Mouse (Mus musculus): Measurements from ENCODE around the gene Tshb. TPM values are rescaled to one million over a fixed set of nuclear protein-coding genes. Genes with fewer than 3 reads are reported as not detected.

Gene Tshb
- 0.06 TPM in 1 of 2 replicates, not detected in the other for polyA plus RNA-seq (2015; fragmentation: Nextera tagmentation; extraction: Ambion mirVana)

DNA sequence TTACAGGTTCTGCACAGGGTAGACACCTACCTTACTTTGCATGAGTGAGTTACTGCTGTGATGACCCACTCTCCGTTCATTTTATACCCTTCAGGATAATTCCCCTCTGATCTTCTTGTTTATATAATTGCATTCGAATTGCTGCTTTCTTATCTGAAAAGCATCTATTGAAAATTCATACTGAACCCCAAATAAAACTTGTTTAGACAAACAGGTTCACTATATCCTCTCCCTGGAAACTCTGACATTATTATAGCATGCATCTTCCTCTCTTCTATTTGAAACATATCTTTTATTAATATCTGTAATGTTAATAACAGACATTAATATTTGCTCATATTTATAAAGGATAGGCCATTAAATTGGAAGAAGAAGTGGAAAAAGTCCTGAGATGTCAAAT, at the start of gene Tshb:
Gene Tshb (minus strand): TSS at position 101 of the 400 bp plus-strand sequence.
- no peak for ATAC-seq (ENCODE audit: low FRiP score, low TSS enrichment)
- Histone ChIP-seq H3K4me2 (replicated peaks; ENCODE audit: low read depth, low read length) (no peak within 1 kb of the TSS), H3K9me3 (ENCODE audit: low read length) (no peaks in the 10 kb centered on the region), H3K27ac (ENCODE audit: low read length) (no peak within 1 kb of the TSS), H3K36me3 (ENCODE audit: insufficient read depth, low read length) (no peaks in the 10 kb centered on the region), H3K9ac (replicated peaks; ENCODE audit: low read length) (no peak within 1 kb of the TSS), H3K27me3 (ENCODE audit: insufficient read depth, low read length) (no peaks in the 10 kb centered on the region), H3K4me1 (ENCODE audit: insufficient read depth, low read length) (no peaks in the 10 kb centered on the region), H3K4me3 (ENCODE audit: low read length) (no peak within 1 kb of the TSS)
- WGBS = 69% methylated on average over 2 of the region's 2 CpGs

DNA sequence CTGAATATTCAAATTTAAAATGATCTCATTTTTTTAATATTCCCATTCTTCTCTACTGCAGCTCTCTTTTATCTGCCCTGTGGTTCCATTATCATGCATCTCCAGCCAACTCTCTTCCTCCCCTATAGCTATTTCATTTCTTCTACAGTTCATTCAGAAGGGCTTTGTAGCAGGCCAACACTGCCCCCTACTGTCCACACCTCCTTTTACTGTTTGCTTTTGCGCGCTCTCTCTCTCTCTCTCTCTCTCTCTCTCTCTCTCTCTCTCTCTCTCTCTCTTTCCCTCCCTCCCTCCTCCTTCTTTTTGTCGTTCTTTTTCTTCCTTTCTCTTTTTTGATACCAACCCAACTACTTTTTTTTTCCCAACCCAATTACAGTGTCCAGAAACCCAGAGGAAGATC, 21.4 kb upstream of the Tshb start:
- H3K4me3 ChIP-seq (ENCODE audit: low read length) = no peak overlapping the region
- no peak overlapping the region for H3K9ac ChIP-seq (replicated peaks; ENCODE audit: low read length)
- no peak for ATAC-seq (ENCODE audit: low FRiP score, low TSS enrichment)
- no peaks in the 10 kb centered on the region for H3K9me3 ChIP-seq (ENCODE audit: low read length)
- no peak overlapping the region for H3K27ac ChIP-seq (ENCODE audit: low read length)
- H3K4me2 ChIP-seq (replicated peaks; ENCODE audit: low read depth, low read length) = no peak overlapping the region
- H3K36me3 ChIP-seq (ENCODE audit: insufficient read depth, low read length) = no peaks in the 10 kb centered on the region
- WGBS = 0% methylated on average over 3 of the region's 3 CpGs
- H3K27me3 ChIP-seq (ENCODE audit: insufficient read depth, low read length) = no peaks in the 10 kb centered on the region
- no peaks in the 10 kb centered on the region for H3K4me1 ChIP-seq (ENCODE audit: insufficient read depth, low read length)

DNA sequence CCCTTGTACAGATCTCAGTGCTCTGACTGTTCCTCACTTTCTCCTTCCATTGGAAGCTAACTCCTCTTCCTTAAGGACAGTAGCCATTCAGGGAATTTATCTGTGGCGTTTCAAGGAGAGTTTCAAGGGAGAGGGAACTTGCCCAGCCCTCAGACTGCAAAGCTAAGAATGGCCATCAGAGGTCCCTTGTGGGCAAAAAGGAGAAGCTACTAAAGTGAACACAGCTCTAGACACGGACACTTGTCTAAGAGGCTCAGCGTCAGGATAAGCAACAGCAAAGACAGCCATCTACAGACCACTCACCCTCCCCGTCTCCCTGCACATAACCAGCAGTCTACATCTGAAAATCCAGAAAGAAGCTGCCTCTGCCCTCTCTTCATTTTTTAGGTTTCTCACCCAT, 4.9 kb upstream of the Tshb start:
- no peaks in the 10 kb centered on the region for H3K9me3 ChIP-seq (ENCODE audit: low read length)
- no peak overlapping the region for H3K4me3 ChIP-seq (ENCODE audit: low read length)
- WGBS = 34% methylated on average over 4 of the region's 4 CpGs
- H3K36me3 ChIP-seq (ENCODE audit: insufficient read depth, low read length) = no peaks in the 10 kb centered on the region
- H3K9ac ChIP-seq (replicated peaks; ENCODE audit: low read length) = no peak overlapping the region
- H3K4me2 ChIP-seq (replicated peaks; ENCODE audit: low read depth, low read length) = no peak overlapping the region
- no peak for ATAC-seq (ENCODE audit: low FRiP score, low TSS enrichment)
- H3K4me1 ChIP-seq (ENCODE audit: insufficient read depth, low read length) = no peaks in the 10 kb centered on the region
- H3K27me3 ChIP-seq (ENCODE audit: insufficient read depth, low read length) = no peaks in the 10 kb centered on the region
- no peak overlapping the region for H3K27ac ChIP-seq (ENCODE audit: low read length)

DNA sequence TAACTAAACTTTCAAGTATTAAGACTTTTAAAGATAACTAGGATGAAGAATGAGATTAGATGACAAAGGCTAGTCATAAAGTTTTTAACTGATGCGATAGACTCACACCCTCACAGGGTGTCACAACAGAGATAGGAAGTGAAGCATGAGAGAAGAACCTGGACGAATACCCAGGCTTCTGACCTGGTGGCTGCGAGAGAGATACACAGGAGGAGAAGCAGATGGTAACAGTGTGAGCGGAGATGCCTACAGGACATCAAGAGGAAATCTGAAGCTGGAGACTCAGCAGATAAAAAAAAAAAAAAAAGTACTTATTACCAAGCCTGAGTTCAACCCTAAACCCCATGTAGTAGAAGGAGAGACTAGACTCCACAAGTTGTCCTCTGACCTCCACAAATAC, 9.5 kb downstream of the Tshb start:
- no peak for ATAC-seq (ENCODE audit: low FRiP score, low TSS enrichment)
- WGBS = 78% methylated on average over 4 of the region's 4 CpGs
- no peak overlapping the region for H3K4me3 ChIP-seq (ENCODE audit: low read length)
- no peak overlapping the region for H3K27ac ChIP-seq (ENCODE audit: low read length)
- no peaks in the 10 kb centered on the region for H3K36me3 ChIP-seq (ENCODE audit: insufficient read depth, low read length)
- no peaks in the 10 kb centered on the region for H3K27me3 ChIP-seq (ENCODE audit: insufficient read depth, low read length)
- no peaks in the 10 kb centered on the region for H3K4me1 ChIP-seq (ENCODE audit: insufficient read depth, low read length)
- no peak overlapping the region for H3K4me2 ChIP-seq (replicated peaks; ENCODE audit: low read depth, low read length)
- H3K9ac ChIP-seq (replicated peaks; ENCODE audit: low read length) = no peak overlapping the region
- H3K9me3 ChIP-seq (ENCODE audit: low read length) = no peaks in the 10 kb centered on the region

DNA sequence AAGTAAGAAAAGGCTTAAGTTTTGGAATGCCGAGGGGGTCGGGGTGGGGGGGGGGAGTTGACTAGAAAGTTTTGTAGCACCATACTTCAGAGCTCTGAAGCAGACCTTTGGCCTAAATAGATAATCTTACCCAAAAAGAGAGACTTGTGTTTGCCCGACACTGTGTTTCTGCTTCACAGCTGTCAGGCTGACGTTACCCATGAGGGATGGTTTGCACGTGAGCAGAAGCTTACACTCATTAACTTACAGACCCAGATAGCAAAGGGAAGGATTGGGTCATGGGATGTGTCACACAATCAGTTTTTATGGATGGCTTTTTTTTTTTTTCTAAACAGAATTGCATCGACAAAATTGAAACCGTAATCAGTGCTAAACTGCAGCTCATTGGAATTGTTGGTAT, 17.7 kb downstream of the Tshb start:
- no peaks in the 10 kb centered on the region for H3K36me3 ChIP-seq (ENCODE audit: insufficient read depth, low read length)
- no peak overlapping the region for H3K9ac ChIP-seq (replicated peaks; ENCODE audit: low read length)
- no peaks in the 10 kb centered on the region for H3K4me1 ChIP-seq (ENCODE audit: insufficient read depth, low read length)
- no peak overlapping the region for H3K4me2 ChIP-seq (replicated peaks; ENCODE audit: low read depth, low read length)
- no peaks in the 10 kb centered on the region for H3K27me3 ChIP-seq (ENCODE audit: insufficient read depth, low read length)
- H3K9me3 ChIP-seq (ENCODE audit: low read length) = no peaks in the 10 kb centered on the region
- no peak overlapping the region for H3K27ac ChIP-seq (ENCODE audit: low read length)
- no peak overlapping the region for H3K4me3 ChIP-seq (ENCODE audit: low read length)
- ATAC-seq (ENCODE audit: low FRiP score, low TSS enrichment) = no peak
- WGBS = 67% methylated on average over 7 of the region's 7 CpGs

DNA sequence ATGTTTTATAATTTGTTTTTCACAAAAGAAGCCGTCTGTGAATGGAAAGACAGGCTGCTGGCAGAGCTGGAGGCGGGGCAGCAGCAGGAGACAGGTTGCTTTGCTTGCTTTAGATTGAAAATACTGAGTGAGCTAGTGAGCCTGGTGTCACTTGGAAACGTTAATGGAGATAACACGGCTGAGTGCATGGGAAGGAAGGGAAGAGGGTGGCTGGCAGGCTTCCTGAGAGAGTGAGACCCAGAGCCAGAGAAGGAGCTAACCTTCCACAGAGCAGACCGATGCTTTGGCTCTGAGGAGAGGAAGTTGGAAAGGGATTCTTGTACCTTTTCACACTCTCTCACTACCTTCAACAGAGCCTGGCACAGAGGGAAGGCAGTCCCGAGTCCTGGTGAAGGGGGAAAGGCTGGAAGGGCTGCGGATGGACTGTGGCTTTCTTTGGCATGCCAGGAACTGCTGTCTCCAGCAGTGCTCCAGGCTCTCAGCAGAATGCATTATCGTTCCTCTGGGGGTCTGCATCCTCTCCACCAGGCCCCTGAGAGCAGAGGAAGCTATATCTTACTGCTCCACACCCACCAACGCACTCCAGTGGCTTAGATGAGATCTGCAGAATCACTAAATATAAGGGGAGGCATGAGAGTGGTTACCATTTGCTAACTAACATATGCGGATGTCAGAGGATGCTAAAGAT, 18.7 kb downstream of the Tshb start:
- Histone ChIP-seq H3K4me3 (ENCODE audit: low read length) (no peak overlapping the region), H3K4me1 (ENCODE audit: insufficient read depth, low read length) (no peaks in the 10 kb centered on the region), H3K27ac (ENCODE audit: low read length) (no peak overlapping the region), H3K9ac (replicated peaks; ENCODE audit: low read length) (no peak overlapping the region), H3K9me3 (ENCODE audit: low read length) (no peaks in the 10 kb centered on the region), H3K27me3 (ENCODE audit: insufficient read depth, low read length) (no peaks in the 10 kb centered on the region), H3K4me2 (replicated peaks; ENCODE audit: low read depth, low read length) (no peak overlapping the region), H3K36me3 (ENCODE audit: insufficient read depth, low read length) (no peaks in the 10 kb centered on the region)
- no peak for ATAC-seq (ENCODE audit: low FRiP score, low TSS enrichment)
- WGBS = 47% methylated on average over 10 of the region's 10 CpGs

DNA sequence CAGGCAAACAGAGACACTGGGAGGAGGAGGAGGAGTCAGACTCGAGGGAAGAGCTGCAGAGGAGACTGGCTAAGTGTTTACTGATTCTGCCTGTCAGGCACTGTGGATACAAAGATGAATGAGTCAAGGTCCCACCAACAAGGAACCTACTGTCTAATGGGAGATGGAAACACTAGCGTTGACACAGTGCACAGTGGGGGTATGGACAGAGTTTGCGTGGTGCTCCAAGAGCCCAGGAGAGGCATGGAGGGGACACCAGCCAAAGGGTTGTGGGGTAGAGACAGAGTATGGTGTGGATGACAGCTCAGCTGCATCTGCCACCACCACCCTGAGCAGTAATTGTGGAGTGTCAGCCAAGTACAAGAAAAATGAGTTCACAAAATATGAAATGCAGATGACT, 20.1 kb downstream of the Tshb start:
- H3K9me3 ChIP-seq (ENCODE audit: low read length) = no peaks in the 10 kb centered on the region
- no peaks in the 10 kb centered on the region for H3K4me1 ChIP-seq (ENCODE audit: insufficient read depth, low read length)
- no peak overlapping the region for H3K9ac ChIP-seq (replicated peaks; ENCODE audit: low read length)
- H3K27me3 ChIP-seq (ENCODE audit: insufficient read depth, low read length) = no peaks in the 10 kb centered on the region
- 66% methylated on average over 3 of the region's 3 CpGs for WGBS
- no peaks in the 10 kb centered on the region for H3K36me3 ChIP-seq (ENCODE audit: insufficient read depth, low read length)
- ATAC-seq (ENCODE audit: low FRiP score, low TSS enrichment) = no peak
- no peak overlapping the region for H3K27ac ChIP-seq (ENCODE audit: low read length)
- no peak overlapping the region for H3K4me3 ChIP-seq (ENCODE audit: low read length)
- no peak overlapping the region for H3K4me2 ChIP-seq (replicated peaks; ENCODE audit: low read depth, low read length)

DNA sequence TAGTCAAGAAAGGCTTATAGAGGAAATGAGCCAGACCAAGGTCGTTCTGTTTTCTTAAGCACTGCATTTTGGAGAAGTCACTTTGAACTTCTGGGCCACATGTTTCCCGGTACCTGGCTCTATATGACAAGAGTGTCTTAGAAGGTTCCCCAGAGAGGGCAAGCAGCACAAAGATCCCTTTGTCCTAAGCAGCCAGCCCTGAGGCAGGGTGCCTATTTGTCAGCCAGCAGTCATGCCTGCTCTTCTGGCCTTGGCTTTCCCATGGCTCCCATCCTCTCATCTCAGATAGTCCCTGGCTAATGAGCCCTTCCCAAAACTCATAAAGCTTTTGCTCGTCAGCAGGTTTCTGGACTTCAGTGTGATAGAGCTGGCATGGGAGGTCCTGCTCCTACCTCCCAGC, 22.3 kb downstream of the Tshb start:
- Histone ChIP-seq H3K27ac (ENCODE audit: low read length) (no peak overlapping the region), H3K9ac (replicated peaks; ENCODE audit: low read length) (no peak overlapping the region), H3K4me2 (replicated peaks; ENCODE audit: low read depth, low read length) (no peak overlapping the region), H3K4me1 (ENCODE audit: insufficient read depth, low read length) (no peaks in the 10 kb centered on the region), H3K4me3 (ENCODE audit: low read length) (no peak overlapping the region), H3K27me3 (ENCODE audit: insufficient read depth, low read length) (no peaks in the 10 kb centered on the region), H3K9me3 (ENCODE audit: low read length) (no peaks in the 10 kb centered on the region), H3K36me3 (ENCODE audit: insufficient read depth, low read length) (no peaks in the 10 kb centered on the region)
- ATAC-seq (ENCODE audit: low FRiP score, low TSS enrichment) = no peak
- 73% methylated on average over 3 of the region's 3 CpGs for WGBS

DNA sequence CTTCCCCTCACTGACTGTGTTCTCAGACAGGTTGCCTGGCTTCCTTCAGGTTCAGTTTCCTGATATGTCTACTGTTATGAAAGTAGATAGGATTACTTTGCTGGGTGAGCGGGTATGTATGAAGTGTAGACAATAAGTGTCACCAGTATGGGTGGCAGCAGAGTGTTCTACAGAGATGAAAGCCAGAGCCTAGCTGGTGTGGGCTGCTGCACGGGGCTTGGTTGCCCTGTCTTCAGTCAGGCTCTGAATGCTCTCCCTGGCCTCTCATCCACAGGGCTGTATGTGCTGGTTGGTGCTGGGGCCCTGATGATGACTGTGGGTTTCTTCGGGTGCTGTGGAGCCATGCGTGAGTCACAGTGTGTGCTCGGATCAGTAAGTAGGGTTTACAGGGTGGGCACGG, 25.5 kb downstream of the Tshb start:
- H3K27me3 ChIP-seq (ENCODE audit: insufficient read depth, low read length) = no peaks in the 10 kb centered on the region
- H3K4me3 ChIP-seq (ENCODE audit: low read length) = no peak overlapping the region
- no peaks in the 10 kb centered on the region for H3K9me3 ChIP-seq (ENCODE audit: low read length)
- 90% methylated on average over 6 of the region's 6 CpGs for WGBS
- no peak overlapping the region for H3K4me2 ChIP-seq (replicated peaks; ENCODE audit: low read depth, low read length)
- H3K4me1 ChIP-seq (ENCODE audit: insufficient read depth, low read length) = no peaks in the 10 kb centered on the region
- ATAC-seq (ENCODE audit: low FRiP score, low TSS enrichment) = no peak
- H3K9ac ChIP-seq (replicated peaks; ENCODE audit: low read length) = no peak overlapping the region
- no peaks in the 10 kb centered on the region for H3K36me3 ChIP-seq (ENCODE audit: insufficient read depth, low read length)
- H3K27ac ChIP-seq (ENCODE audit: low read length) = no peak overlapping the region

DNA sequence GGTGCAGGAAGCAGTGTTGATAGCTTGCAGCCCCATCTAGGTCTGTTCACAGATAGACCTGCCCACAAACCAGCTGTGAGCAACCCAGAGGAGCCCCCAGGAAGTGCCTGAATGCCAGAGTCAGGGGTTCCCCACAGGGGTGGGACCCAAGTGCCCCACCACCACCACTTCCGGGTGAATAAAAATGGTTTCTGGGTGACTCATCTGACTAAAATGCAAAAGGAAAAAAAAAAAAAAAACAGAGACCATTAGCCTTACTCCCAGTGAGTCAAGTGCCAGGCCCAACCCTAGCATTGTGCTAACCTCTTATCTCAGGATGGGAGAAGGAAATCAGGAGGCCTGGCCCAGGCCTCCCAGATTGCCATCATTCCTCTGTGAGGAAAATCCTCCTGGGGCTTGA, 26.7 kb downstream of the Tshb start:
- Histone ChIP-seq H3K9ac (replicated peaks; ENCODE audit: low read length) (no peak overlapping the region), H3K27ac (ENCODE audit: low read length) (no peak overlapping the region), H3K4me2 (replicated peaks; ENCODE audit: low read depth, low read length) (no peak overlapping the region), H3K9me3 (ENCODE audit: low read length) (no peaks in the 10 kb centered on the region), H3K27me3 (ENCODE audit: insufficient read depth, low read length) (no peaks in the 10 kb centered on the region), H3K4me3 (ENCODE audit: low read length) (no peak overlapping the region), H3K36me3 (ENCODE audit: insufficient read depth, low read length) (no peaks in the 10 kb centered on the region), H3K4me1 (ENCODE audit: insufficient read depth, low read length) (no peaks in the 10 kb centered on the region)
- 38% methylated on average over 1 of the region's 1 CpGs for WGBS
- no peak for ATAC-seq (ENCODE audit: low FRiP score, low TSS enrichment)

All from kidney, embryonic 16.5 days (tissue).